Comparison of ENCODE assay signal across 1 mouse cellular context in genomic region chr2:61499266-61499665, GRCm38 (mm10).
TF ChIP-seq lines count a peak whose summit lies in the region.

No protein-coding gene starts in this region.

TF ChIP-seq in MEL, 35 proteins besides CTCF, POLR2A, EP300 and RAD21 (continued from another document):
- no peak for TF ChIP-seq USF1 (IDR thresholded peaks at IDR 0.05; ENCODE audit: low read depth, low read length)
- peak; percentile 41; the same call in 1 of the 2 replicates for TF ChIP-seq RCOR1 (IDR thresholded peaks at IDR 0.05; ENCODE audit: low read depth, low read length)
- TF ChIP-seq GATA1 (IDR thresholded peaks at IDR 0.05; ENCODE audit: low read depth, low read length), result peak; percentile 64; the same call in 1 of the 2 replicates
